ENCODE assay signal across 8 mouse cellular contexts in genomic region chr14:16366986-16367385, GRCm38 (mm10). TPM values are rescaled to one million over a fixed set of nuclear protein-coding genes. Genes with fewer than 3 reads are reported as not detected.
DNase-seq lines count a peak whose midpoint lies in the region; ATAC-seq and TF ChIP-seq lines count a peak whose summit lies in the region.

No protein-coding gene starts in this region.

- no peak overlapping the region for H3K9ac ChIP-seq in lung, postnatal 0 days (replicated peaks; ENCODE audit: low read depth)
- H3K9ac ChIP-seq in forebrain, embryonic 11.5 days (ENCODE audit: low read length), result peak overlapping the region; percentile 98; the same call in 1 of the 2 replicates
- no peak overlapping the region for H3K9ac ChIP-seq in limb, embryonic 11.5 days (ENCODE audit: low read length)

- H3K27ac ChIP-seq in lung, postnatal 0 days (ENCODE audit: low read length), result no peak overlapping the region
- no peak overlapping the region for H3K27ac ChIP-seq in forebrain, embryonic 11.5 days (ENCODE audit: low read depth, low read length)
- no peak overlapping the region for H3K27ac ChIP-seq in limb, embryonic 11.5 days (replicated peaks; ENCODE audit: low read depth, low read length)

- H3K36me3 ChIP-seq in lung, postnatal 0 days (ENCODE audit: insufficient read depth, low read length), result no peaks in the 10 kb centered on the region
- H3K36me3 ChIP-seq in forebrain, embryonic 11.5 days (ENCODE audit: control insufficient read depth, insufficient read depth, low read length), result no peaks in the 10 kb centered on the region; the same call in 1 of the 2 replicates
- no peaks in the 10 kb centered on the region for H3K36me3 ChIP-seq in limb, embryonic 11.5 days (ENCODE audit: control insufficient read depth, insufficient read depth, low read length)
- H3K36me3 ChIP-seq in splenic B cell, adult 2 months (ENCODE audit: control insufficient read depth, insufficient read depth, low read length, poor library complexity, severe bottlenecking), result no peaks in the 10 kb centered on the region

- H3K27me3 ChIP-seq in lung, postnatal 0 days (replicated peaks; ENCODE audit: insufficient read depth, low read length), result no peaks in the 10 kb centered on the region
- H3K27me3 ChIP-seq in forebrain, embryonic 11.5 days (ENCODE audit: control insufficient read depth, insufficient read depth, low read length), result no peaks in the 10 kb centered on the region
- no peaks in the 10 kb centered on the region for H3K27me3 ChIP-seq in limb, embryonic 11.5 days (ENCODE audit: control insufficient read depth, insufficient read depth, low read length)
- H3K27me3 ChIP-seq in splenic B cell, adult 2 months (ENCODE audit: control insufficient read depth, insufficient read depth, low read length, poor library complexity, severe bottlenecking), result no peaks in the 10 kb centered on the region

- H3K4me1 ChIP-seq in lung, postnatal 0 days (ENCODE audit: insufficient read depth, low read depth, low read length), result peaks cover 8% of the 10 kb centered on the region; the same call in 1 of the 2 replicates
- H3K4me1 ChIP-seq in forebrain, embryonic 11.5 days (replicated peaks; ENCODE audit: control insufficient read depth, insufficient read depth, low read length), result peaks cover 2% of the 10 kb centered on the region; the same call in 1 of the 2 replicates
- 0 out of 2 replicates have a peak, but pooled peaks cover 5% of the 10 kb centered on the region for H3K4me1 ChIP-seq in limb, embryonic 11.5 days (ENCODE audit: control insufficient read depth, insufficient read depth, low read length)

- whole genome bisulfite sequencing in lung, postnatal 0 days, result 17% methylated on average over 2 of the region's 2 CpGs
- 46% methylated on average over 2 of the region's 2 CpGs for WGBS in forebrain, embryonic 11.5 days
- 64% methylated on average over 2 of the region's 2 CpGs for WGBS in limb, embryonic 11.5 days

- TF ChIP-seq EP300 in lung, postnatal 0 days (IDR thresholded peaks at IDR 0.05), result no peak

- ATAC-seq in lung, postnatal 0 days, result no peak
- no peak for ATAC-seq in forebrain, embryonic 11.5 days (replicated peaks; ENCODE audit: low FRiP score)
- no peak for ATAC-seq in limb, embryonic 11.5 days (ENCODE audit: insufficient number of reproducible peaks, low FRiP score, low TSS enrichment, low read depth)

- H3K4me3 ChIP-seq in lung, postnatal 0 days (ENCODE audit: low read depth, low read length), result peak overlapping the region; percentile 95
- H3K4me3 ChIP-seq in forebrain, embryonic 11.5 days (ENCODE audit: low read depth, low read length), result peak overlapping the region; percentile 90
- H3K4me3 ChIP-seq in limb, embryonic 11.5 days (ENCODE audit: low read depth, low read length), result peak overlapping the region; percentile 78

- peak overlapping the region; percentile 85; the same call in 1 of the 2 replicates for H3K4me2 ChIP-seq in lung, postnatal 0 days (replicated peaks; ENCODE audit: low read depth, low read length)
- peak overlapping the region; percentile 74 for H3K4me2 ChIP-seq in forebrain, embryonic 11.5 days (ENCODE audit: low read depth, low read length, severe bottlenecking)
- peak overlapping the region; percentile 72 for H3K4me2 ChIP-seq in limb, embryonic 11.5 days (ENCODE audit: low read depth, severe bottlenecking)

- DNase-seq in lung, postnatal 0 days (ENCODE audit: low spot score), result no peak
- no peak for DNase-seq in lung, postnatal 25 days (ENCODE audit: low spot score)
- no peak for DNase-seq in forebrain, embryonic 11.5 days (ENCODE audit: low spot score)
- DNase-seq in limb, embryonic 11.5 days (ENCODE audit: low spot score), result no peak
- DNase-seq in splenic B cell, adult 2 months (ENCODE audit: low read depth, low spot score), result peak; percentile 23
- no peak for DNase-seq in spleen, postnatal 14 days (ENCODE audit: low spot score in 2 of 2)
- DNase-seq in embryo, embryonic 10 days (ENCODE audit: low spot score), result no peak
- DNase-seq in gastrocnemius, postnatal 10 days, result no peak

- TF ChIP-seq CTCF in lung, postnatal 0 days (IDR thresholded peaks at IDR 0.05), result peak; percentile 17

- no peaks in the 10 kb centered on the region for H3K9me3 ChIP-seq in lung, postnatal 0 days (ENCODE audit: low read length)
- H3K9me3 ChIP-seq in forebrain, embryonic 11.5 days (ENCODE audit: control insufficient read depth, low read length), result no peaks in the 10 kb centered on the region
- H3K9me3 ChIP-seq in limb, embryonic 11.5 days (ENCODE audit: control insufficient read depth, low read length), result no peaks in the 10 kb centered on the region

RNA-seq across cellular contexts. Expression of gene Top2b, which starts 2.0 kb away (rescaled TPM):
- polyA plus RNA-seq in lung, postnatal 0 days (2015; fragmentation: Nextera tagmentation; extraction: Ambion mirVana), result 26.3 and 29.5 TPM in 2 replicates
- 147 and 174 TPM in 2 replicates for polyA plus RNA-seq in forebrain, embryonic 11.5 days (2014; fragmentation: Nextera tagmentation; extraction: Ambion mirVana)
- polyA plus RNA-seq in limb, embryonic 11.5 days (2014; fragmentation: Nextera tagmentation; extraction: Ambion mirVana), result 155 and 168 TPM in 2 replicates
- 10 to 100 TPM; 59.2 to 73.7 TPM for total RNA-seq in gastrocnemius, postnatal 10 days (2021)
